Mouse (Mus musculus): ENCODE results near the gene Zwilch.
"Not testable (repeated sequence)": the region's sequence is repeated elsewhere in the genome, so short reads cannot be mapped to it uniquely, and the experiment has no call there.

Gene Zwilch

DNA sequence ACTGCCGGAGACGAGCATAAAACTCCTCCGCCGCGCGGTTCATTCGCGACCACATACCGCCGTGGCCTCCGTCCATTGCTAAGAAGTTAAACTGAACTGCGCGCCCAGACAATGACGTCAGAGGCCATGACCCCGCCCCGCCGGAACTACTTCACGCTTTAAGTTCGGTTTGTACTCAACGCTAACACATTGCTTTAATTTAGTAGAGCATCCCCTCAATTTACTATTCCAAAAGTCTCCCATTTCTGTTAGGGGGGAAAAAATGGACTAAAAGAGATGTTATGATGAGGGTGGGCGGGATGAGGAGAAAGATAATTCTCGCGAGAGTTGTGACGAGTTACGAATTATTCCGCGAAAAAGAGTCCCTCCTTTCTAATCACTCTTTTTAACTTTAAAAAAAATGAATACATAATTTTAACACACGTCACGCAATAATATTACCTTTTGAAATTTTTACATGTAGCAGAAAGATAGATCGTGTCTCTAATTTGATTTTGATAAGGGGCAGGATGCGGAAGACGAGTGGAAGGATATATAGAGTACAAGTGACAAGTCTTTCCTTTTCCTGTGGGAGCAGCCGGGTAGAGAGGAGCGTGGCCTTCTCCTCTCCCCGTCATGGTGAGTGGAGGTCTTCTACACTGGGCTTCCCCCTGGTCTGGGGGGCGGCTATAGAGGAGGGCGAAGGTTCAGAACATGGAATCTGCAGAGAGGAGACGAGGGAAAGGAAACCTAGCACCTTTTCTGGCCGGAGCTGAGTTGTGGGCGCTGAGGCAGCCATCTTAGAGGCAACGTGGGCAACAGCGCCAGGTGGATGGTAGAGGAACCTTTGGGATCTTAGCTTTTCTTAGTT lies at the start of gene Zwilch, which contains the start of gene Rpl4:
Gene Zwilch (minus strand): TSS at position 289 of the 850 bp plus-strand sequence.
Gene Rpl4 (plus strand): TSS at position 560 of the 850 bp plus-strand sequence.
- peak; percentile 82 for DNase-seq (ENCODE audit: low spot score)

DNA sequence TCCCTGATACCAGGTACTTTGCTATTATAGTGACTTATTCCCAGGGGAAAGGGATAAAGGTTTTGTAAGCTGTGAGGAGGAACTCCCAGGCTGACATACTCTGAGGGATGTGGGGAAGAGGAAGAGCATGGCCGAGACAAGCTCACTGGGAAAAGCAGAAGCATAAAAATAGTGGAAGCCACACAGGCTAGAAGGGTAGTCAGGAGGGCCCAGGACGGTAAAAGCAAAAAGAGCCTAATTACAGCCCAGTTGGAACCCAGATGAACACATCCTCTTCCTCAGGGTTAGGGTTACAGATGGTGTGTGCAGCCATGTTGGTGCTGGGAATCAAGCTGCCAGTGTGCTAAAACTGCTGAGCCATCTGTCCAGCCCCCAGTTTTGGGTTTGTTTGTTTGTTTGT lies 49.2 kb upstream of the Zwilch start:
- no peak for DNase-seq (ENCODE audit: low spot score)

DNA sequence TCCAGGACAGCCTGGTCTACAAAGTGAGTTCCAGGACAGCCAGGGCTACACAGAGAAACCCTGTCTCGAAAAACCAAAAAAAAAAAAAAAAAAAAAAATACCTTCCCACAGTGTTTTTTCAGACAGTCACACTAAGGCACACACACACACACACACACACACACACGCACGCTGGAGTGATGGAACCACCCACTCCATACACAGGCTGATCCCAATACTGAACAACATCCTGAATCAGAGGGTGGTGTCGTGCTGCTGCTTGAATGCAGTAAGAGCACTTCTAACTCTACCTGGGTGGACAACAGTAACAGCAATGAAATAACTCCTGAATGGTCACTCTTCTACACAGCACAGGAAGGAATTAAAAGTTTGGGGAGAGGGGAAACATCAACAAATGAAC lies 48.6 kb upstream of the Zwilch start:
- no peak for DNase-seq (ENCODE audit: low spot score)

DNA sequence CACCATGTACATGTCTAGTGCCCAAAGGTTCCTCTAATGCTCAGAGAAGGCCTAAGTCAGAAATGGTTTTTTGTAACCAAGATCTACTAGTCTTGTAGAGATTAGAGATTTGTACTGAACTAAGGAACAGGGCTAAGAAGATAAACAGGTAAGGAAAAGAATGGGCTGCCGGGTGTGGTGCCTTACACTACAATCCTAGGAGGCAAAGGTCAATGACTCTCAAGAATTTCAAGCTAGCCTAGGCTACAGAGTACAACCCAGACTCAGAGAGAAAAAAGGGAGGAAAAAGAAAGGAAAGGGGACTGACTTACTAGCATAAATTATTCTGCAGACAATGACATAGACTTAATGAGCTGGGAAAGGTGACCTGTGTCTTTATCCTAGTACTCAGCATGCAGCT lies 47.7 kb upstream of the Zwilch start:
- no peak for DNase-seq (ENCODE audit: low spot score)

DNA sequence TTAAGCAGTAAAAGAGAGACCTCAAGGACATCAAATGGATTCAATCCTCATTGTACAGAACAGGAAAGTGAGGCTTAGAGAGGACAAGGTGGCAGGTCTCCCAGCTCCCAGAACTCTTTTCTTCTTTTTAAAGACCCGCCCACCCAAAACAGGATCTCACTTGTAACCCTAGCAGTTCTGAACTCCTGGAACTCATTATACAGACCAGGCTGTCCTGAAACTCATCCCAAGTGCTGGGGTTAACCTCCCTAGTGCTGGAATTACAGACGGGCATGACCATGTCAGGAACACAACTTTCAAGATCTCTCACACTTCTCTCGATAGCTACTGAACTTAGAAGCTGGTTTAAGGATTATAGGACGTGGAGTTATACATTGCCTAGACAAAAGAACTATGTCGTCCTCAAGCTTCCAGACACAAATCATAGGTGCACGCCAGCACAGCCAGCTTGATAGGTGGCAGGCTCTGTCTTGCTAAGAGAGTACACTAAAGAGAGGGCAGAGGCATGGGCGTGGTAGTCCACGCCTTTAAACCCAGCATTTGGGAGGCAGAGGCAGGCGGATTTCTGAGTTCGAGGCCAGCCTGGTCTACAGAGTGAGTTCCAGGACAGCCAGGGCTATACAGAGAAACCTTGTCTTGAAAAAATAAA lies 47.0 kb upstream of the Zwilch start:
- no peak for DNase-seq (ENCODE audit: low spot score)

GRCm38 (mm10) chr9:64219305-64219704 lies 46.4 kb upstream of the Zwilch start:
- DNase-seq (ENCODE audit: low spot score), result no peak

DNA sequence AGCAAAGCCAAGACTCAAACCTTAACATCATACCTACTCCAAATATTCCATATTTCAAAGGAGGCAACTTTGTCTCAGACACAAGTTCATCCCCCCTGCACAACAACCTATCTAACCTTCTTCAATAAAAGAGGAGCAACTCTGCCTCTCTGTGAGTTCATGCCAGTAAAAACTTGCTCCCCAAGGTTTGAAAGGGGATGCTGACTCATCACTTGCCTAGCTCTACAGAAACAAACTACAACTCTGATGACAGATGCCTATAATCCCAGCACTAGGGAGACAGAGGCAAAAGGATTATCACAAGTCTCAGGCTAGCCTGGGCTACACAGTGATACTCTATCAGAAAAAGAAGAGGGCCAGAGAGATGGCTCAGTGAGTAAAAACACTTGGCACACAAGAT lies 45.0 kb upstream of the Zwilch start:
- DNase-seq (ENCODE audit: low spot score), result no peak

DNA sequence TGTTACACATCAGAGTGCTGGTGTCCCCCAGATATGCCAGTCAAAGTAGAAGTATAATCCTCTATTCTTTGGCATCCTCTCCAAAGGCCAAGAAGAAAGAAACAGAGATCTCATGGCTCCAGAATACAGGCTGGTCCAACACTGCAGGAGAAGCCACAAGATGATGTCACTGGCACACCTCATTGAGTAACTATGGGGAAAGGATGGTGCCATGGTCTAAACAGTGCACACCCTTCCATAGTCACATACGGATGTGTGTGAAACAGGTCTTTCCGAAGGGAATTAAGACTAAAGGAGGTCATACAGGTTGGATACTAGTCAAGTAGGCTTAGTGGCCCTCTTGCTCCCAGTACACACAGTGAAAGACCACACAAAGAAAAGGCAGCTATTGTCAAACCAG lies 43.7 kb upstream of the Zwilch start:
- DNase-seq (ENCODE audit: low spot score), result no peak

GRCm38 (mm10) chr9:64216090-64216489 lies 43.2 kb upstream of the Zwilch start:
- DNase-seq (ENCODE audit: low spot score), result no peak

- no peak for DNase-seq (ENCODE audit: low spot score)
Observed at GRCm38 (mm10) chr9:64214452-64214851, 41.5 kb upstream of the Zwilch start.

DNA sequence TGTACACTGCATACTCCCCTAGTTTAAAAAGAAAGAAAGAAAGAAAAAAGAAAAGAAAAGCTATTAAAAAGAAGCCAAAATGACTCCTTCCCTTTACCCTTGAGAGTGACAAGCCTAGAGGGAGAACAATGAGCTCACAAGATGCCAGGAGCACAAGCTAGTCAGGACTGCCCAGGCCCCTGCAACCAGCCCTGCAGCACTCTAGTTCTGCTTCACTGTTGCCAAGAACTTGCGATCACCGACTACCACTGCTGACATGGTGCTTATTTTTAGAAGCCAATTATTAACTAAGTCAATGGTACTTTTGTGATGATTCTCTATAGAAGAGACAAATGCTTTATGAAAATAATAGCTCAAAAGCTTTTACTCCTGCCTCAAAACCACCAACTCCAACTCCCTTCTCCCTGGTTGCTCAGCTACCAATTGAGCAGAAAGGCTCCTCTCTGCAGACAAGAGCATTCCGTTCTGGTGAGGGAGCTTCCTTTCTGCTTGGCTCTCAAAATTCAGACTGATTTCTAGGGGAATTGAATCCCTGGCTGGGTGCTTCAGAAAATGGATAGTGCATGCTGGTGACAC lies 34.7 kb upstream of the Zwilch start:
- DNase-seq (ENCODE audit: low spot score), result no peak

DNA sequence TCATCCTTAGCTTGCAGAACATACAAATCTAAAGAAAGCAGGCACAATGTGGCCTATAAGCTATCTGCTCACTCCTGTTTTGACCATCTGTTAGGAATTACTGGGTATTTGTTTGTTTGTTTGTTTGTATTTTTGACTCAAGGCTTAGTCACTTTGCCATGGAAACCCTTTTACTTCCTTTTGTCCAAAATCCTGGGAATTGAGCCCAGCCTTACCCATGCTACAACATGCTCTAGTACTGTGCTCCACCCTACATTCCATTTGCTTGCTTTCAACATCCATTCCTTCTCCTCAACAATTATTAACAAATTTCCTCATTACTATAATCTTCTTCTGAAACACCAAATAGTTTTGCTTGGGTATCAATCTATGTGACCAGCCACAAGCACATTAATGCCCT lies 30.0 kb upstream of the Zwilch start:
- no peak for DNase-seq (ENCODE audit: low spot score)

- DNase-seq (ENCODE audit: low spot score), result no peak
Observed at GRCm38 (mm10) chr9:64202331-64202730, 29.4 kb upstream of the Zwilch start.

DNA sequence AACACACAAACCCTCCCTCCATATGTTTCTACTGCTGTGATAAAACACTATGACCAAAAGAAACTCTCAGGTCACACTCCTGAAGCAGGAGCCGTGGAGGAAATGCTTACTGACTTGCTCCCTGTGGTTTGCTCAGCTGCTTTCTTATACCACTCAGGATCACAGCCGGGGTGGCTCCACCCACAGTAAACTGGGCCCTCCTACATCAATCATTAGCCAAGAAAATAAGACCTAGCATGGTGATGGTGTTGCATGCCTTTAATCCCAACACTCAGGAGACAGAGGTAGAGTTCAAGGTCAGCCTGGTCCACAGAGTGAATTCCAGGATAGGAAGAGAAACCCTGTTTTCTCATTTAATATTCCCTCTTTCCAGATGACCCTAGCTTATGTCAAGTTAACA lies 27.0 kb upstream of the Zwilch start:
- DNase-seq (ENCODE audit: low spot score), result no peak

- not testable (repeated sequence) for DNase-seq (ENCODE audit: low spot score)
Observed at GRCm38 (mm10) chr9:64198763-64199418, 26.0 kb upstream of the Zwilch start.

DNA sequence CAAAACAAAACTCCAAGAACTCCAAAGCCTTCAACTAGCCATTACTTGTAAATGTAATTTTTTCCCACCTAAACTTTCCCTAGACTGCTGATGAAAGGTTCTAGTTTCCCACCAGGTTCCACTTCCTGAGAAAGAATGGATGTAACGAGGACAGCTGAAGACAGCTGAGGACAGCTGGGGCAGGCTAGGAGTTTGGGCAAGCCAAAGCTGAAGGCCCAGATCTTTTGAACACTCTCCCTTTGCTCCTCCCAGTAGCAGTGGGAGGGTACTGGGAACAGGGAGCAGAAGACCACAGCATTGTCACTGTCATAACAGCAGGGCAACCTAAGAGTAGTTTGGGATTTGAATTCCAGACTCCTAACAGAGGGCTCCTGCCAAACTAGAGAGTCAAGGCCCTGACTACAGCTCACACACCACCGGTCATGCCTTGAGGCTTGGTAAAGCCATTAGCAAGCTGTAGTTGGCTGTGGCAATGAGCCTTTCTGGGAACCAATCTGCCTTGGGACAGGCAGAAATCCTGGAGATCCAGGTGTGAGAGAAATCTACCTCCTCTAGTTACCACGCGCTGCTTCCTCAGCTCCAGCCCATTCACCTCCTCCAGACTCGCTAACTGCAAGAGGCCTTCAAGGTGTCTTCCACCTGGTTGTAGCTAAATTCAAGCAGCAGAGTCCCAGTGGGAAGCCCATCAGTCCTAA lies 25.3 kb upstream of the Zwilch start:
- no peak for DNase-seq (ENCODE audit: low spot score)

DNA sequence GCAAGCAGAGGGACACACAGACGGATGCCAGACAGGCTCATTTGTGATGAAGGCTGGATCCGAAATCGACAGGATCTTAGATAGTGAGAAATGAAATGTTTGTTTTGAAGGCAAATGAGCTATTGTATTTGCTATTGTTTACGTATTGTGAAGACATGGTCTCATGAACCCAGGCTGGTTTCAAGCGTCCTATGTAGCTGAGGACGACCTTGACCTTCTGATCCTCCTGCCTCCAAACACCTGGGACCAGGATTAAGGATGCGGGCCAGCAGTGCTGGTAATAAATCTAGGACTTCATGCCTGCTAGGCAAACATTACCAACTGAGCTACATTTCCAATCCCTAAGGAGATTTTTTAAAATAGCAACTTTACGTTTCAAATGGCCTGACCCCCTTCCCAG lies 24.6 kb upstream of the Zwilch start:
- no peak for DNase-seq (ENCODE audit: low spot score)

- DNase-seq (ENCODE audit: low spot score), result no peak
Observed at GRCm38 (mm10) chr9:64195554-64195953, 22.6 kb upstream of the Zwilch start.

- DNase-seq (ENCODE audit: low spot score), result no peak
Observed at GRCm38 (mm10) chr9:64193879-64194278, 21.0 kb upstream of the Zwilch start.

GRCm38 (mm10) chr9:64184166-64184840 lies 11.4 kb upstream of the Zwilch start:
- DNase-seq (ENCODE audit: low spot score), result no peak

- DNase-seq (ENCODE audit: low spot score), result not testable (repeated sequence)
Observed at GRCm38 (mm10) chr9:64183295-64183694, 10.4 kb upstream of the Zwilch start.
